Mouse (Mus musculus): ENCODE results near the gene Trabd.

DNA sequence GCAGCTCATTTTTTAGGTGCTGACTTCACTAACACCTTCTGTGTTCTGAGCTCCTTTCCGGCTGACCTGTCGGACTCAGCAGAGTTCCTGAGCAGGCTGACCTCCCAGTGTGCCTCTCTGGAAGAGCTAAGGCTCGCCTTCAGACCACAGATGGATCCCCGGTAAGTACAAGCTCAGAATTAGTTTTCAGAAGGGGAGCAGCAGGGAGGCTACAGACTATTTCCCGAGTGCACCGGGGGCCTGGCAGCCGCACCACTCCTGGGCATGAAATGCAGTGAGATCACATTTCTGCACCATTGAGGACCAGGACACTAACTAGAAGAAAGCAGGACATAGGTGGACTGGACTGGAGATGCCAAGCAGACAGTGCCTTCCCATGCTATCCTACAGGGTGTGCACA, 23.7 kb downstream of the Trabd start:
- TF ChIP-seq EP300 (IDR thresholded peaks at IDR 0.05; ENCODE audit: low read depth), result no peak
- no peak for TF ChIP-seq CTCF (IDR thresholded peaks at IDR 0.05; ENCODE audit: low read depth)

Measured in liver, embryonic 14.5 days (tissue).